Mouse (Mus musculus) MEL-GATA-1-ER (cell line): ENCODE results near the gene Btbd35f10.
"Not testable (repeated sequence)": the region's sequence is repeated elsewhere in the genome, so short reads cannot be mapped to it uniquely, and the experiment has no call there.

Experiments
- DNase-seq: peaks from one replicate; pipeline ENCODE4 v3.0.0-alpha.2; 2012; ENCODE audit warnings: low read depth; ENCODE audit errors: extremely low read depth

Gene Btbd35f10

DNA sequence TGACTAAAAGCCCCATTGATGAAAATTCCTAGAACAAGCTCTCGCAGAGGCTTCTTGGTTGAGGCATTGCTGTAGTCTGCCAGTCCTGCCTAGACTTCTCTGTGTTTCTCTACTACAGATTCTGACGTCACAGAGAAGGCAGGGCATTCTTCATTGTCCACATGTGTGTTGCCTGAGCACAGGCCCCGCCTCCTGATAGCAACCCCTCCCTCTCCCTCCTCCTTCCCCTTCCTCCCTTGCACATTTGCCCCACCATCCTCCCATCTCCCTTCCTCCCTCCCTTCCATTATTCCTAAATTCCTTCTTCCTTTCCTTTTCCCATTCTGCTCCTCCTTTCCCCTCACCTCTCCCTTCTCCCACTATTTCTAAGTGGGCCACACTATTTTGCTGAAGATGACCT lies at the start of gene Btbd35f10:
TSS of gene Btbd35f10 (minus strand) at position 101 of the 400 bp plus-strand sequence.
- DNase-seq = not testable (repeated sequence)
